Mouse (Mus musculus) thymus, adult 2 months (tissue): Measurements from ENCODE around the gene Cadm3.

Experiments used
- CTCF ChIP-seq: fragments of 200-500 bp; IDR thresholded peaks from 2 replicates; pipeline ENCODE4 v1.5.1; 2012; ENCODE audit warnings: mild to moderate bottlenecking, control low read depth, low read length, moderate library complexity, borderline replicate concordance; ENCODE audit not compliant: control insufficient read depth, poor library complexity, insufficient read depth; ENCODE audit errors: extremely low read depth
- POLR2A ChIP-seq: fragments of 200-500 bp; IDR thresholded peaks from 2 replicates; pipeline ENCODE4 v1.6.1; 2012; ENCODE audit warnings: mild to moderate bottlenecking, low read length, control low read depth, moderate library complexity; ENCODE audit not compliant: control insufficient read depth, poor library complexity, insufficient read depth; ENCODE audit errors: extremely low read depth

GRCm38 (mm10) chr1:173343934-173344333 is 23.6 kb downstream of the Cadm3 start:
- TF ChIP-seq CTCF (no peak), POLR2A (no peak)
